Mouse (Mus musculus): ENCODE results near the gene Brdt. TPM values are rescaled to one million over a fixed set of nuclear protein-coding genes. Genes with fewer than 3 reads are reported as not detected.
A peak's percentile ranks its signal among the peaks of the same experiment; 100 is the strongest.

The Brdt gene
- total and polyA plus RNA-seq, 2 experiments from 2014 or later: 3.8 to 4.8 TPM

DNA sequence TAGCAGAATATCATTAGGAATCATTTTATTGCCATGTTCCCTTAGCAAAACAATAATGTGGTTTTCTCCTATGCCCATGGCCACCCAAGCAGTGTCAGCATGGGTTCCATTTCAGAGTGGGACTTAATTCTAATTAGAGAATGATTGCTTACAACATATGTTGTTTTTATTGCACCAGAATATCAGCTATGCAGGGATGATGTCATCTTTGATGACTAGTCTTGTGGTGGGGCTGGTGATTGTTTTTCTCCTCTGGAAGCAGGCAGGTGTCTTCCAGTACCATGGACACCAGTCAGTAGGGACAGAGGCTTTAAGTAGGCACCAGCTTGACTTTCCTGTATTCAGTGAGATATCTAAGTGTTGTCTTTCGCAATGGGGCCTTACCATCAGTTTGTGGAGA is 56.8 kb downstream of the Brdt start:
- no peak for TF ChIP-seq CTCF (IDR thresholded peaks at IDR 0.05; ENCODE audit: low read depth)
- no peak for DNase-seq (ENCODE audit: low spot score)
- Histone ChIP-seq H3K4me3 (ENCODE audit: low read length) (no peak overlapping the region), H3K9ac (replicated peaks; ENCODE audit: low read length) (no peak overlapping the region), H3K36me3 (ENCODE audit: insufficient read depth, low read length) (0 out of 2 replicates have a peak, but pooled peaks cover 4% of the 10 kb centered on the region), H3K27ac (no peak overlapping the region), H3K9me3 (ENCODE audit: low read length) (no peaks in the 10 kb centered on the region), H3K4me2 (ENCODE audit: low read depth, low read length) (no peak overlapping the region), H3K27me3 (ENCODE audit: insufficient read depth, low read length) (no peaks in the 10 kb centered on the region), H3K4me1 (ENCODE audit: insufficient read depth, low read length) (no peaks in the 10 kb centered on the region)
- 87% methylated on average over 1 of the region's 1 CpGs for WGBS
- ATAC-seq: no peak

- H3K4me1 ChIP-seq (ENCODE audit: insufficient read depth, low read length): no peaks in the 10 kb centered on the region
- no peak overlapping the region for H3K9ac ChIP-seq (replicated peaks; ENCODE audit: low read length)
- ATAC-seq: no peak
- H3K36me3 ChIP-seq (ENCODE audit: insufficient read depth, low read length): no peaks in the 10 kb centered on the region
- H3K9me3 ChIP-seq (ENCODE audit: low read length): no peaks in the 10 kb centered on the region
- WGBS: 96% methylated on average over 2 of the region's 2 CpGs
- no peak overlapping the region for H3K4me3 ChIP-seq (ENCODE audit: low read length)
- no peaks in the 10 kb centered on the region for H3K27me3 ChIP-seq (ENCODE audit: insufficient read depth, low read length)
- H3K4me2 ChIP-seq (ENCODE audit: low read depth, low read length): no peak overlapping the region
- DNase-seq (ENCODE audit: low spot score): no peak
- no peak overlapping the region for H3K27ac ChIP-seq
- TF ChIP-seq CTCF (IDR thresholded peaks at IDR 0.05; ENCODE audit: low read depth): no peak
Observed at GRCm38 (mm10) chr5:107389373-107389772, 58.4 kb downstream of the Brdt start.

GRCm38 (mm10) chr5:107394437-107394836 is 63.5 kb downstream of the Brdt start:
- no peak for ATAC-seq
- Histone ChIP-seq H3K4me1 (ENCODE audit: insufficient read depth, low read length) (no peaks in the 10 kb centered on the region), H3K27me3 (ENCODE audit: insufficient read depth, low read length) (no peaks in the 10 kb centered on the region), H3K4me2 (ENCODE audit: low read depth, low read length) (no peak overlapping the region), H3K36me3 (ENCODE audit: insufficient read depth, low read length) (no peaks in the 10 kb centered on the region), H3K4me3 (ENCODE audit: low read length) (no peak overlapping the region), H3K9me3 (ENCODE audit: low read length) (no peaks in the 10 kb centered on the region), H3K27ac (no peak overlapping the region), H3K9ac (replicated peaks; ENCODE audit: low read length) (no peak overlapping the region)
- DNase-seq (ENCODE audit: low spot score): no peak
- 69% methylated on average over 2 of the region's 2 CpGs for WGBS
- no peak for TF ChIP-seq CTCF (IDR thresholded peaks at IDR 0.05; ENCODE audit: low read depth)

- H3K27me3 ChIP-seq (ENCODE audit: insufficient read depth, low read length): no peaks in the 10 kb centered on the region; the same call in 1 of the 2 replicates
- peak within 1 kb of the TSS; percentile 58 for H3K9ac ChIP-seq (replicated peaks; ENCODE audit: low read length)
- no peaks in the 10 kb centered on the region for H3K36me3 ChIP-seq (ENCODE audit: insufficient read depth, low read length)
- H3K9me3 ChIP-seq (ENCODE audit: low read length): no peaks in the 10 kb centered on the region
- no peaks in the 10 kb centered on the region for H3K4me1 ChIP-seq (ENCODE audit: insufficient read depth, low read length)
- H3K4me2 ChIP-seq (ENCODE audit: low read depth, low read length): peak within 1 kb of the TSS; percentile 98
- WGBS: 17% methylated on average over 5 of the region's 5 CpGs
- no peak for ATAC-seq
- DNase-seq (ENCODE audit: low spot score): no peak
- no peak for TF ChIP-seq CTCF (IDR thresholded peaks at IDR 0.05; ENCODE audit: low read depth)
- H3K4me3 ChIP-seq (ENCODE audit: low read length): peak within 1 kb of the TSS; percentile 71
- no peak within 1 kb of the TSS for H3K27ac ChIP-seq
Observed at GRCm38 (mm10) chr5:107402436-107402835, 71.5 kb downstream of the Brdt start, which contains the start of gene Ephx4. Gene Ephx4 (plus strand): TSS chr5:107402736.

DNA sequence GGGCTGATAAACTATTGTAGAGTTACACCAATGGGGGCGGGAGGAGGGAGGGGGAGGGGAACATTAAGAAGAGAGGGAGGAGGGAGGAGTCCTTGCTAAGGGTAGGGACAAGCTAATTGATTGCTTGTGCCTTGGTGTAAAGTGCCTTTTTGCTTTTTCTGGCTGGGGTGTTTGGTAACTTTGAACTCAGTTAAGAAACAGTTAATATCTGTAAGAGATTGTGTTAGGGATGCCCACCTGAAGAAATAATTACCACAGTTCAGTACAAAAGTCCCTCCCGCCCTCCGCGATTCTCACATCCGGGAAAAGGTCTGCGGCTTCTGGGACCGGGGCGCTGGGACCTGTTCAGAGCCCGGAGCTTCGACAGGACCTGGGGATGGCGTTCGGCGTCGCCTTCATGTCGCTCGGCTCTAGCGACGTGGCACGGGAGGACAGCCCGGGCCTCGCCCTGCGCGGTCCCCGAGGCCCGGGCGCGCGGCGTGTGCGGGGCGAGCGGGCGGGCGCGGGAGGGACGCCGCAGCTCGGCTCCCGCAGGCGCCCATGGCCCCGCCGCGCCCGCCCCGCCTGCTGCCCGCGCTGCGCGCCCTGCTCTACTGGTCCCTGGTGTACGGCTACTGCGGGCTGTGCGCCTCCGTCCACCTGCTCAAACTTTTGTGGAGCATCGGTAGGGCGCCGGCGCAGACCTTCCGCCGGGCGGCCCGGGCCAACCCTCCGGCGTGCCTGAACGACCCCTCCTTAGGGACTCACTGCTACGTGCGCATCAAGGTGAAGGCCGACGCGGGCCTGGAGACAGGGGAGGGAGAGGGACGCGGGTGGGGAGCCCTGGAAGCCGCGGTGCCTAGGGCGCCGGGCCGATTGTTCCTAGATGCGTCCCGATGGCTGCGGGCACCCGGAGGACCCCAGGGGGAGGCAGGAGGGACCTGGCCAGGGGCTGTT is 72.3 kb downstream of the Brdt start:
- no peaks in the 10 kb centered on the region for H3K36me3 ChIP-seq (ENCODE audit: insufficient read depth, low read length)
- H3K4me2 ChIP-seq (ENCODE audit: low read depth, low read length): peak overlapping the region; percentile 98
- ATAC-seq: peak; percentile 77
- H3K4me1 ChIP-seq (ENCODE audit: insufficient read depth, low read length): no peaks in the 10 kb centered on the region
- H3K9me3 ChIP-seq (ENCODE audit: low read length): no peaks in the 10 kb centered on the region
- no peak for TF ChIP-seq CTCF (IDR thresholded peaks at IDR 0.05; ENCODE audit: low read depth)
- WGBS: under 1% methylated on average over 71 of the region's 80 CpGs
- H3K27ac ChIP-seq: no peak overlapping the region
- H3K27me3 ChIP-seq (ENCODE audit: insufficient read depth, low read length): no peaks in the 10 kb centered on the region; the same call in 1 of the 2 replicates
- DNase-seq (ENCODE audit: low spot score): peak; percentile 34
- H3K4me3 ChIP-seq (ENCODE audit: low read length): peak overlapping the region; percentile 71
- peak overlapping the region; percentile 58 for H3K9ac ChIP-seq (replicated peaks; ENCODE audit: low read length)

GRCm38 (mm10) chr5:107403947-107404684 is 73.2 kb downstream of the Brdt start:
- WGBS: 19% methylated on average over 12 of the region's 12 CpGs
- Histone ChIP-seq H3K9me3 (ENCODE audit: low read length) (no peaks in the 10 kb centered on the region), H3K27me3 (ENCODE audit: insufficient read depth, low read length) (no peaks in the 10 kb centered on the region; the same call in 1 of the 2 replicates), H3K9ac (replicated peaks; ENCODE audit: low read length) (peak overlapping the region; percentile 58), H3K4me3 (ENCODE audit: low read length) (peak overlapping the region; percentile 71), H3K27ac (no peak overlapping the region), H3K4me2 (ENCODE audit: low read depth, low read length) (peak overlapping the region; percentile 98), H3K36me3 (ENCODE audit: insufficient read depth, low read length) (no peaks in the 10 kb centered on the region), H3K4me1 (ENCODE audit: insufficient read depth, low read length) (no peaks in the 10 kb centered on the region)
- TF ChIP-seq CTCF (IDR thresholded peaks at IDR 0.05; ENCODE audit: low read depth): no peak
- ATAC-seq: no peak
- peak; percentile 3 for DNase-seq (ENCODE audit: low spot score)
